Mouse (Mus musculus): ENCODE measurements at regions not wholly inside any gene's neighbourhood (a gene's known extent, or its start where the extent isn't known, plus 50 kb on each side); places are given as distances from the start of the nearest gene placed in this dataset.

DNA sequence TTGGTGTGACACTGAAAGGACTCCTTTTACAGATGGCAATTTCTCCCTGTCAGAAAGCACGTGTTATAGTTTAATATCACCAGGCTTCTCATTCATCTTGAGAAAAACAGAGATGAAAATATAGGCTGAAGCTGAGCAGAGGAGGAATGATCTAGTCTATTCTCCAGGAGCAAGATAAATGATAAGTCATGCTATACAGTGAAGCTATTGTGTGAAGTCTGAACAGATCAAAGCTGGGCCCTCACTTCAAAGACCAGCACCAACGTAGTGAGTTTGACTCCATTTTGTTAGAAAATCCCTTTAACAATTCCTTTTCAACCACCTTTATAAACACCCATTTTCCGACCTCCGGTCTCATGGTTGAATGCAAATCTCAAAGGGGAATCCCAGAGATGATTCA, 180.7 kb upstream of the AI593442 start:
- 71% methylated on average over 4 of the region's 4 CpGs for WGBS

DNA sequence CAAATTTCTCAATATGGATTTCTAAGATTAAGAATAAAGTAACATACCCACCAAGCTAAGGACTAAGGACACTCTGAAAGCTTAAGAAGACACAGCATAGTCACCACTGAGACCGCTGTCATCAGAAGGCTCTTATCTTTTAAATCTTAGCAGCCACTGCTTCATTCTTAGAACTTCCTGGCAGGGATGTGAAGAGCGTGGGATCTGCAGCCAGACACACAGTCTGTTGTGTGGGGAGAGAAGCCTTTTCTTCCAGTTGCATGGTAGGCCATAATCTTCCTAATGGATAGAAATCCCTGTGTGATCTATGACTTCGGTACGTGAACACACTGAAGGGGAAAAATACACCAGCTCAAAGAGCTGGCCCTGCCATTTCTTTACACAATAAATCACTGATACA, 178.8 kb upstream of the AI593442 start:
- H3K4me2 ChIP-seq (replicated peaks; ENCODE audit: low read depth, low read length), result no peak overlapping the region
- H3K9me3 ChIP-seq (ENCODE audit: low read length), result no peaks in the 10 kb centered on the region
- no peak overlapping the region for H3K9ac ChIP-seq (replicated peaks; ENCODE audit: low read depth)
- H3K27ac ChIP-seq (ENCODE audit: low read length), result no peak overlapping the region
- no peaks in the 10 kb centered on the region for H3K36me3 ChIP-seq (ENCODE audit: insufficient read depth, low read length)
- no peaks in the 10 kb centered on the region for H3K27me3 ChIP-seq (replicated peaks; ENCODE audit: insufficient read depth, low read length)
- ATAC-seq (no peak), DNase-seq (ENCODE audit: low spot score) (no peak)
- no peak overlapping the region for H3K4me3 ChIP-seq (ENCODE audit: low read depth, low read length)
- no peaks in the 10 kb centered on the region for H3K4me1 ChIP-seq (ENCODE audit: insufficient read depth, low read depth, low read length)
- WGBS, result 57% methylated on average over 4 of the region's 4 CpGs
- TF ChIP-seq EP300 (IDR thresholded peaks at IDR 0.05) (no peak), CTCF (IDR thresholded peaks at IDR 0.05) (no peak)

More for the DNA sequence above, 180.7 kb upstream of the AI593442 start:
- Histone ChIP-seq H3K9me3 (ENCODE audit: low read length) (no peaks in the 10 kb centered on the region), H3K36me3 (ENCODE audit: insufficient read depth, low read length) (no peaks in the 10 kb centered on the region), H3K4me3 (ENCODE audit: low read depth, low read length) (no peak overlapping the region), H3K9ac (replicated peaks; ENCODE audit: low read depth) (no peak overlapping the region), H3K4me1 (ENCODE audit: insufficient read depth, low read depth, low read length) (no peaks in the 10 kb centered on the region), H3K27me3 (replicated peaks; ENCODE audit: insufficient read depth, low read length) (no peaks in the 10 kb centered on the region), H3K27ac (ENCODE audit: low read length) (no peak overlapping the region), H3K4me2 (replicated peaks; ENCODE audit: low read depth, low read length) (no peak overlapping the region)
- DNase-seq (ENCODE audit: low spot score) (no peak), ATAC-seq (no peak)
- TF ChIP-seq CTCF (IDR thresholded peaks at IDR 0.05) (no peak), EP300 (IDR thresholded peaks at IDR 0.05) (no peak)

DNA sequence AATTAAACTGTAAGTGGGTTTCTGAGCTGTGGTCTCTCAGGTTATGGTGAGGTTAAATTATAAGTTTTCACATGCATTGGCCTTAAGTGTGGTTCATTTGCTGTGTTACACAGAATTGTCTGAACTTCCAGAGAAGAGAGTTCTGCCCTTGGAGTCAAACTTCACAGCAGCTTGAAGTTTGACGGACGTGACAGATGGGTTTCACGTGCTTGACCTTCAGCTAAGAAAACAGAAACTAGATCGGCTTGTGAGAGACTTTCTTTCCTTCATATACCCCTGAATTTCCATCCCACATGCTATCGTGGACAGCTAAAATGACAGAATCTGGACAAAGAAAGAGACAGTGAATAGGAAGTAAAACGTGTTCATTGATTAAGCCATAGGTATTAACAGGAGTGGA, 173.8 kb upstream of the AI593442 start:
- Histone ChIP-seq H3K9ac (replicated peaks; ENCODE audit: low read depth) (no peak overlapping the region), H3K4me1 (ENCODE audit: insufficient read depth, low read depth, low read length) (no peaks in the 10 kb centered on the region), H3K4me2 (replicated peaks; ENCODE audit: low read depth, low read length) (no peak overlapping the region), H3K27me3 (replicated peaks; ENCODE audit: insufficient read depth, low read length) (no peaks in the 10 kb centered on the region), H3K4me3 (ENCODE audit: low read depth, low read length) (no peak overlapping the region), H3K9me3 (ENCODE audit: low read length) (no peaks in the 10 kb centered on the region), H3K36me3 (ENCODE audit: insufficient read depth, low read length) (no peaks in the 10 kb centered on the region), H3K27ac (ENCODE audit: low read length) (no peak overlapping the region)
- TF ChIP-seq CTCF (IDR thresholded peaks at IDR 0.05) (no peak), EP300 (IDR thresholded peaks at IDR 0.05) (no peak)
- WGBS, result 42% methylated on average over 6 of the region's 6 CpGs
- DNase-seq (ENCODE audit: low spot score) (no peak), ATAC-seq (no peak)

DNA sequence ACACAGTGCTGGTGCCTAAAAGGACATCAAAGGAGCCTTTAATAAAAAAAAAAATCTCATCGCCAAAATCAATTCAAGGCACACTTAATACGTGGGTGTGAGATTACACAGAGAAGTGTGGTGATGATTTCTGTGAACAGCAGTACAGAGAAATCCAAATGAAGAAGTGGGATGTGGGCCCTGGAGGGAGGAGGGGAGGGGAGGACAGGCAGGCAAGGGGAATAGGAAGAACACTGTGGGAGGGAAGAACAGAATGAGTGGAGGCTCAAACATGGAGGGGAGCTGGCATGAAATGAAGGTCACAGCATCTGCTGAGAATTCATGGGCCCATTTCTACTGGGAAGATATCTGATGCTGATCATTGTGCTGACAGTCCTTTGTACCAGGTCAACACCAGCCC, 171.0 kb upstream of the AI593442 start:
- TF ChIP-seq EP300 (IDR thresholded peaks at IDR 0.05) (no peak), CTCF (IDR thresholded peaks at IDR 0.05) (no peak)
- DNase-seq (ENCODE audit: low spot score) (no peak), ATAC-seq (no peak)
- H3K4me1 ChIP-seq (ENCODE audit: insufficient read depth, low read depth, low read length), result no peaks in the 10 kb centered on the region
- 72% methylated on average over 2 of the region's 2 CpGs for WGBS
- no peaks in the 10 kb centered on the region for H3K9me3 ChIP-seq (ENCODE audit: low read length)
- H3K27me3 ChIP-seq (replicated peaks; ENCODE audit: insufficient read depth, low read length), result no peaks in the 10 kb centered on the region
- H3K36me3 ChIP-seq (ENCODE audit: insufficient read depth, low read length), result no peaks in the 10 kb centered on the region
- H3K9ac ChIP-seq (replicated peaks; ENCODE audit: low read depth), result no peak overlapping the region
- H3K4me2 ChIP-seq (replicated peaks; ENCODE audit: low read depth, low read length), result no peak overlapping the region
- no peak overlapping the region for H3K4me3 ChIP-seq (ENCODE audit: low read depth, low read length)
- no peak overlapping the region for H3K27ac ChIP-seq (ENCODE audit: low read length)

DNA sequence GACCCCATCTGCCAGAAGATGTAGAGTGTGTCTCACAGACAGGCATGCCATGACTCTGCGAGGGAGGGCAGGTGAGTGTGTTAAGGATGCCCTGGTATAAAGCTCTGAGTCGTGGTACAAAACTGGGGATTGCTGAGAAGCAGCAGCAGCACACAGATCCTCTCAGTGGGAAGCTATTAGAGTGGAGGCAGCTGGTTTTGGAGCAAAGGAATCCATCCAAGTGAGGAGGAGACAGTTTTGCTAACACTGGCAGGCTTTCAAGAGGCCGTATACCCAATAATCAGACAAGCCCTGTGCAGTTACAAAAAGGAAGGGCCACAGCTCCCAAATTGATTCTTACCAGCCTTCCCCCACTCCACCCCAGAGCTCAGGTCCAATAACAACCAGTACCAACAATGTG, 170.4 kb upstream of the AI593442 start:
- H3K27me3 ChIP-seq (replicated peaks; ENCODE audit: insufficient read depth, low read length), result no peaks in the 10 kb centered on the region
- H3K36me3 ChIP-seq (ENCODE audit: insufficient read depth, low read length), result no peaks in the 10 kb centered on the region
- no peak overlapping the region for H3K4me3 ChIP-seq (ENCODE audit: low read depth, low read length)
- H3K9me3 ChIP-seq (ENCODE audit: low read length), result no peaks in the 10 kb centered on the region
- H3K4me2 ChIP-seq (replicated peaks; ENCODE audit: low read depth, low read length), result no peak overlapping the region
- ATAC-seq, result no peak
- TF ChIP-seq CTCF (IDR thresholded peaks at IDR 0.05), result no peak
- TF ChIP-seq EP300 (IDR thresholded peaks at IDR 0.05), result no peak
- WGBS, result 61% methylated on average over 3 of the region's 3 CpGs
- no peaks in the 10 kb centered on the region for H3K4me1 ChIP-seq (ENCODE audit: insufficient read depth, low read depth, low read length)
- DNase-seq (ENCODE audit: low spot score), result no peak
- H3K9ac ChIP-seq (replicated peaks; ENCODE audit: low read depth), result no peak overlapping the region
- no peak overlapping the region for H3K27ac ChIP-seq (ENCODE audit: low read length)

DNA sequence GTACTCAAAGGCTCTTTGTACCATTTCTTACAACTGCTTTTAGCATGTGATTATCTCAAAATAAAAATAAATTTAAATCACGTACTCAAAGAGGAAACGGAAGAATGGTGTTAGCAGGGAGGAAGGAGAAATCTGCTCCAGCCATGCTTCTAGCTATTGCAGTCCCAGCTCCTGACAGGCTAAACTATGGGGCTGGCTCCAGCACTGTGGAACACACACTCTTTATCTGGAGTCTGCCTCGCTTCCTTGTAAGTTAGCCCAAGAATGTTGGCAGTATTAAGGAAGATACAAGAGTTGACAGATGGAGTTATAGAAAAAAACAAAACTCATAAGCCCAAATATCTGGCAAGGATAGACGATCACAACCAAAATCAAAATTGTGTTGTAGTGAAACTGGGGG, 161.5 kb upstream of the AI593442 start:
- no peak for ATAC-seq
- TF ChIP-seq CTCF (IDR thresholded peaks at IDR 0.05) (no peak), EP300 (IDR thresholded peaks at IDR 0.05) (no peak)
- WGBS, result 69% methylated on average over 4 of the region's 4 CpGs

DNA sequence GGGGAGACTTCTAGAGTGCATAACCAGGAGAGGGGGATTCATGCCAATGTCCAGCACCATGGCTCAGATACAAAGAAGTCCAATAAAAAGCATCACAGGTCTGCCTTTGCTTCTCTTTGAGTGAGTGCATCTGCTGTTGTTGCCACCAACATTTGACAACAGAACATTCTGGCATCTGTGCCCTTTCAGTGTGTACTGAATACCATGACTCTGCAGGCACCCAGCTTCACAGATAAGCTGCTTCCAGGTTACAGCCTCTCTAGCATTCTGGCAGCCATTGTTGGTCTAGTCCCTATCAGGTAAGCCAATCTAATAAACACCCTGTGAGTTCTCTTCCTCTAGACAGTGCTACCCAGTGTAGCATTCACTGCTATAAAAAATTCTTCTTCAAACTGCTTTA, 160.4 kb upstream of the AI593442 start:
- Histone ChIP-seq H3K4me3 (ENCODE audit: low read depth, low read length) (no peak overlapping the region), H3K27me3 (replicated peaks; ENCODE audit: insufficient read depth, low read length) (no peaks in the 10 kb centered on the region), H3K9me3 (ENCODE audit: low read length) (no peaks in the 10 kb centered on the region), H3K9ac (replicated peaks; ENCODE audit: low read depth) (no peak overlapping the region), H3K4me1 (ENCODE audit: insufficient read depth, low read depth, low read length) (no peaks in the 10 kb centered on the region), H3K27ac (ENCODE audit: low read length) (no peak overlapping the region), H3K4me2 (replicated peaks; ENCODE audit: low read depth, low read length) (no peak overlapping the region), H3K36me3 (ENCODE audit: insufficient read depth, low read length) (no peaks in the 10 kb centered on the region)
- no peak for DNase-seq (ENCODE audit: low spot score)
- TF ChIP-seq EP300 (IDR thresholded peaks at IDR 0.05), result no peak
- TF ChIP-seq CTCF (IDR thresholded peaks at IDR 0.05), result no peak
- no peak for ATAC-seq

More for the DNA sequence above, 161.5 kb upstream of the AI593442 start:
- H3K36me3 ChIP-seq (ENCODE audit: insufficient read depth, low read length), result no peaks in the 10 kb centered on the region
- H3K9ac ChIP-seq (replicated peaks; ENCODE audit: low read depth), result no peak overlapping the region
- H3K9me3 ChIP-seq (ENCODE audit: low read length), result no peaks in the 10 kb centered on the region
- H3K4me1 ChIP-seq (ENCODE audit: insufficient read depth, low read depth, low read length), result no peaks in the 10 kb centered on the region
- H3K27ac ChIP-seq (ENCODE audit: low read length), result no peak overlapping the region
- no peak overlapping the region for H3K4me3 ChIP-seq (ENCODE audit: low read depth, low read length)
- no peak overlapping the region for H3K4me2 ChIP-seq (replicated peaks; ENCODE audit: low read depth, low read length)
- DNase-seq (ENCODE audit: low spot score), result no peak
- H3K27me3 ChIP-seq (replicated peaks; ENCODE audit: insufficient read depth, low read length), result no peaks in the 10 kb centered on the region
